Mouse (Mus musculus) bone marrow, adult 2 months (tissue): ENCODE measurements around the gene Txnrd1. TPM values are rescaled to one million over a fixed set of nuclear protein-coding genes. Genes with fewer than 3 reads are reported as not detected.
A peak's percentile ranks its signal among the peaks of the same experiment; 100 is the strongest.

Experiments used
- H3K27ac ChIP-seq: fragments of 200-500 bp; 2 replicates; pipeline ENCODE4 v1.5.1; 2012; ENCODE audit warnings: low read depth, mild to moderate bottlenecking, control low read depth, inconsistent platforms, low read length; ENCODE audit not compliant: control insufficient read depth, poor library complexity, insufficient read depth
- H3K4me1 ChIP-seq: fragments of 200-500 bp; 2 replicates; pipeline ENCODE4 v1.6.1; 2011; ENCODE audit warnings: low read length; ENCODE audit not compliant: control insufficient read depth, insufficient read depth
- H3K4me3 ChIP-seq: fragments of 200-500 bp; replicated peaks from 2 replicates; pipeline ENCODE3; 2011; ENCODE audit warnings: mild to moderate bottlenecking, low read depth, low read length, control low read depth; ENCODE audit not compliant: control insufficient read depth
- CTCF ChIP-seq: fragments of 200-500 bp; IDR thresholded peaks from 2 replicates; pipeline ENCODE4 v1.5.1; 2011; ENCODE audit warnings: low read length, control low read depth; ENCODE audit not compliant: control insufficient read depth, insufficient read depth
- POLR2A ChIP-seq: fragments of 200-500 bp; IDR thresholded peaks from 2 replicates; pipeline ENCODE4 v1.6.1; 2011; ENCODE audit warnings: low read depth, mild to moderate bottlenecking, control low read depth, low read length, borderline replicate concordance; ENCODE audit not compliant: control insufficient read depth
- WGBS: fragments of 180-500 bp; shearing (Covaris S2); methylation state at CpG from one replicate; pipeline ENCODE4 v1.1.7; 2018; 5-methylcytosine and 5-hydroxymethylcytosine counted together
- polyA plus RNA-seq: library from polyadenylated mRNA; stranded (reverse); fragments of >200 nt; gene quantifications from 2 replicates; pipeline ENCODE4 v1.2.4, GENCODE M21; 2011; ENCODE audit warnings: low replicate concordance; ENCODE audit not compliant: missing spikeins, insufficient read depth, insufficient read length

Gene Txnrd1
- polyA plus RNA-seq, 1 experiment: 20.2 TPM

DNA sequence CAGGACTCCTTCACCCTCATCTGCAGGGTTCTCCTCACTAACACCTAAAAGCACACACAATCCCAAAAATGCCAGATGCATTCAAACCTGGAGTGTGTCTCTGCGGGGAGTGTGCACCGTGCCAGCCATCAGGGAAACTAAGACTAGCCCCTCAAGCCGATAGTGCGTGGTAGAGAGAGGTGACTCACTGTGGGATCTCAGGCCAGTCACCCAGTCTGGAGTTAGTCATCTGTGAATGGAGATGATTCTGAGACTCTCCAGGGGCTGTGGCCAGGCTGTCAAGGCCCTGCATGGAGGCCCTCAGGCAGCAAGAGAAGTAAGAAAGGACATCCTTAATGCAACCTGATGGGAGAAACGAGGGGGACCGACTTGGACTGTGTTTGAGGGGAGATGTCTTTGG lies 18.0 kb downstream of the Txnrd1 start:
- Histone ChIP-seq H3K4me1 (no peaks in the 10 kb centered on the region), H3K27ac (no peak overlapping the region), H3K4me3 (no peak overlapping the region)
- TF ChIP-seq POLR2A: no peak
- no peak for TF ChIP-seq CTCF
- 83% methylated on average over 6 of the region's 6 CpGs for WGBS

- Histone ChIP-seq H3K4me1 (peaks cover 2% of the 10 kb centered on the region), H3K27ac (no peak overlapping the region), H3K4me3 (no peak overlapping the region)
- no peak for TF ChIP-seq CTCF
- TF ChIP-seq POLR2A: no peak
- WGBS: 61% methylated on average over 10 of the region's 10 CpGs
Measured at GRCm38 (mm10) chr10:82858032-82858680, 24.4 kb downstream of the Txnrd1 start.

- TF ChIP-seq POLR2A: peak; percentile 95
- 0 out of 2 replicates have a peak, but pooled peaks have one; percentile 1 for TF ChIP-seq CTCF
- H3K4me3 ChIP-seq: peak overlapping the region; percentile 87
- H3K4me1 ChIP-seq: peaks cover 2% of the 10 kb centered on the region
- WGBS: under 1% methylated on average over 49 of the region's 49 CpGs
- H3K27ac ChIP-seq: peak overlapping the region; percentile 82
Measured at GRCm38 (mm10) chr10:82858691-82859532, 25.2 kb downstream of the Txnrd1 start.

- WGBS: under 1% methylated on average over 8 of the region's 8 CpGs
- Histone ChIP-seq H3K4me1 (peaks cover 2% of the 10 kb centered on the region), H3K4me3 (peak overlapping the region; percentile 87), H3K27ac (peak overlapping the region; percentile 82)
- no peak for TF ChIP-seq POLR2A
- 0 out of 2 replicates have a peak, but pooled peaks have one; percentile 8 for TF ChIP-seq CTCF
Measured at GRCm38 (mm10) chr10:82859533-82859915, 25.8 kb downstream of the Txnrd1 start.

DNA sequence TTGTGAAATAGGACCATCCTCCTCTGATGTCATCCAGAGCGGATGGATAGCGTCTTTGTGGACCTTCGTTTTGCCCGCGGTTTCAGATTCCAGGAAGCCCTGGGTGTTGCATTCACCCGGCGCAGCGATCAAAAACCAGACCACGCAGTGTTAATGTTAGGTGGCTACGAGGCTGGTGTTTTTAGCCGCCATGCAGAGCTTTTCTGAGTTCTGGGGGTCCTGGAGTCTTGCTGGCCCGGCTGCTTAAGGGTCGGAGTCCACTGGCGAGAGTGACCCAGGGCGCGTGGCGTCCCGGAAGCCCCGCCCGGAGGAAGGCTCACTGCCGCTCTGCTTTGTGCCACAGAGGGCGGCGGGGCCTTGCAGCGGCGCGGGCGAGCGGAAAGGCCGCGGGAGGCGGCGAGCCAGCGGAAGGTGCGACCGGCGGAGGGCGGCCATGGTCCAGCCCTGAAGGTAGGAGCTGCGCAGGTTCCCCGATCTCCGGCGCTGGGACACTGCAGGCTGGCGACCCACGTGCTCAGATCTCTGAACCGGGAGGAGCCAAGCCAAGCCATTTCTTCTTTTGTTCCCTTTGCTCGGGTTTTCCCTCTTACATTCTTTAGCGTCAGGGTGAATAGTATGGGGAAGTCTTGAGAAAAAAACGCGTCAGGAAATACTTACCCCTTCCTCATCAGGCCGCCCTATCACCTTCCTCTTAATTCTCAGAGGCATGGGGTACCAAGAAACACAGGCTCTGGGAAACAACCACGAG lies 26.6 kb downstream of the Txnrd1 start:
- peak; percentile 50; the same call in 1 of the 2 replicates for TF ChIP-seq POLR2A
- no peak for TF ChIP-seq CTCF
- Histone ChIP-seq H3K27ac (peak overlapping the region; percentile 96), H3K4me1 (peaks cover 2% of the 10 kb centered on the region), H3K4me3 (peak overlapping the region; percentile 78)
- WGBS: under 1% methylated on average over 50 of the region's 50 CpGs

DNA sequence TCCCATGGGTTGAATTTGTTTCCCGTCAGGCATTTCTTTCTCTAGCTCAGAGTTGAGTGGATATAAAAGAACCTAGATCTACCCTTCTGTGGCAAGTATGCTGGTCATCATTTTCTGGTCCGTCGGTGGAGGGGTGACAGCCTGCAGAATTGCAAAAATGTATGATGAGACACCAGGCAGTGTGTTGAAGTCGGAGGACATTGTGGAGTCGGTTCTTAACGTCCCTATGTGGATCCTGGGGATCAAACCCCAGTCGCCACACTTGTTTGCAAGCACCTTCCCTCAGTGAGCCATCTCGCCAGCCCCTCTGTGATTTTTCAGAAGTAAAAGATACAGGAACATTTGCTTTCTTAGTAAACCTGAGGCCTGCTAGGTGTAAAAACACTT lies 27.2 kb downstream of the Txnrd1 start:
- TF ChIP-seq CTCF (no peak), POLR2A (no peak)
- Histone ChIP-seq H3K4me1 (peaks cover 2% of the 10 kb centered on the region), H3K4me3 (peak overlapping the region; percentile 78), H3K27ac (peak overlapping the region; percentile 96; the same call in 1 of the 2 replicates)
- 15% methylated on average over 8 of the region's 8 CpGs for WGBS

GRCm38 (mm10) chr10:82863106-82863680 lies 29.4 kb downstream of the Txnrd1 start:
- Histone ChIP-seq H3K4me3 (no peak overlapping the region), H3K27ac (no peak overlapping the region), H3K4me1 (peaks cover 4% of the 10 kb centered on the region)
- WGBS: 53% methylated on average over 5 of the region's 5 CpGs
- TF ChIP-seq CTCF (no peak), POLR2A (no peak)
